Mouse (Mus musculus): ENCODE data around the gene Enc1.

The Enc1 gene

DNA sequence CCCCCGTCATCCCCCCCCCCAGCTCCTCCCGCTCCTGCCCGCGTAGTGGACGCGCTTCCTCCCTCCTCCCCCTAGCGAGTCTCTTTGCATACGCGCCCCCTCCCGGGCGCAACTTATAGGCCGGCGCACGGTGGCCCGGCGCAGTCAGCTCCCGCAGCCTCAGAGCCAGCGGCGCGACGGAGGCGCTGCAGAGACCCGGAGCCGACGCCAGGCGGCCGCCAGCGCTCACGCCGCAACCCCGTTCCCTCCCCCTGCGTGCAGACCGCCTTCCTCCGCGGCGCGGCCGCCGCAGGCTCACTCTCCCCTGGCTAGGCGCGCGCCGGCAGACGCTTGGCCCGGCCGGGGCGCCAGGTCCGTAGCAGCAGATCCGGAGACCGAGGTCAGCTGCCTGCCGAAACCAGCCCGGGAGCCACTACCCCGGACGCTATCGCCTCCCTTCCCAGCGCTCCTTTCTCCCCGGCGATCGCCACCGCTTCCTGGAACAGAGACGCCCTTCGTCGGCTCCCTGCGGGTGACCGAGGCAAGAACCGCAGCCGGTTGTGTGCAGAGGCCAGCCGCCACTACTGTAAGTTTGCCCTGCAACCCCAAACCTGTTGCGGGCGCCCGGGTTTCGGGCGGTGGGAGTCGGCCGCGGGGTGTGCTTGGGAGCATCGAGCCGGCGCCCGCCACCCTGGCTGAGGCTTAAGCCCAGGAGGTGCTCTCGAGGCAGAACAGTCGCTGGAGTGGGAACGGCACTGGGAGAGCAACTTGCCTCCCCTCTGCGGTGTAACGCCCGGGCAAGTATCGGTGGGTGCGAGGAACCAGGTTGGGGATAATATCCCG is at the start of gene Enc1:
Gene Enc1 (plus strand): TSS at position 141 of the 822 bp plus-strand sequence.
- peak; percentile 97 for DNase-seq (ENCODE audit: inconsistent ontology term)

DNA sequence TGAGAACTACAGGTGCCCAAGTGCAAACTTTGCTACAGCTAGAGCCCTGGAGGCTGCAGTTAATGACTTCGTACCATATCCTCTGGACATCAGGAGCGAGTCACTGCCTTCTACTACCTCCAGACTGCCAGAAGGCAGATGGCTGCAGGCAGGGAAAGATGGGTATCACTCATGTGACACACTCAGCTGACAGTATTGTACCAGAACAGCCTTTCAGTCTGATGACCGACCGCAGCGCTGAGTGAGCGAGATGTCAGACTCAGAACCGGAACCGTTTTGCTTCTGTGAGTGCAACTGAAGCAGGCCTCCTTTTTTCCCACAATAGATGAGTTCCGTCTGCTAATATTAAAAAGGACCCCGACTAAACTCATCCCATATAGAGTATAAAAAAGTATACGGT is 48.3 kb upstream of the Enc1 start:
- DNase-seq (ENCODE audit: inconsistent ontology term) = no peak

DNA sequence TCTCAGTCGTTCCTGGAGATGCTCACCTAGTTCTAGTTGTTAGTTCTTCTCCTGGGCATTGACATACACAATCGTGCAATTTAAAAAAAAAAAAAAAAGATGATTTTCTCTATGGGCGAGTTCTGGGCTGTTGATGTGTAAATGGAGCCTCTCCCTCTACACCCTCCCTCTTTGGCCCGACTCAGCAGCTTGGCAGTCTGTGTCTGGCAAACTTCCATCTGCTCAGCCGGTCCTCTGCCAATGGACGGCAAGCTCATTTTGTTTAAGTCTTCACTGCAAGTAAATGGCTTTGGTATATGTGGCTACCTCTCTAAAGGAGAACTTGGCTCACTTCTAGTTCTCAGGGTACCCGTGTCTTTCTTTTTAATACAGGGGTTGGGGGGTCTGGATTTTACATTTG is 47.5 kb upstream of the Enc1 start:
- peak; percentile 37 for DNase-seq (ENCODE audit: inconsistent ontology term)

DNA sequence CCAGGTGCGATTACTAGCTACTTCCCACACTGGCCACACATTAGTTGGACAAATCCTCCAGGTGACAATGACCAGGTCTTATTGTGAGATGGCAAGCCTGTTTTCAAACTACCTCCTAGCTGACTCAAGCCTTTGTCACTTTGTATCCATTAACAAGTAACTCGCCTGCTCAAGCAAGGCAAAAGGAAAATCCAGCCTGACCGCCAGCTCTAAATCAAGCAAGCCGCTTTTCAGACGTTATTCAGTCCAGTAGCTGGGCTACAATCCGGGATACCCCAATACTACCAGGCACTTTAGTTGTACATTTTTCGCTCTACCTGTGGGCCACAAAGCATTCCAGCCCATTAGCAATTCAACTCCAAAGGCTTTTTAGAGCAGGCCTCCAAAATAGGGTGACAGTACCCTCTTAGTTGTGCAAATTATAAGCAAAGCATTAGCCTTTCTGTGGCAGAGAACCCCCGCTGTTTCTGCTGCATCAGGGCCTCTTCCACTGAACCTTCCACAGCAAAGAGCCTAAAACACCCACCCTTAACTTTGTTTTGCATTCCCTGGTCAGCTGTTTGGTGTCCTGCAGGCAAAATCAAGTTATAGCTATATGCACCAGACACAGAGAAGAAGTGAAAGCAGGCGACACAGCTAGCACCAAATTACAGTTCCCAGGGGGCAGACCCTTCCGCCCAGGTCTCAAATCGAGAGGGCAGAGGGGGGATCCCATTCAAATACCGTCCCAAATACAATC is 44.5 kb upstream of the Enc1 start:
- no peak for DNase-seq (ENCODE audit: inconsistent ontology term)

DNA sequence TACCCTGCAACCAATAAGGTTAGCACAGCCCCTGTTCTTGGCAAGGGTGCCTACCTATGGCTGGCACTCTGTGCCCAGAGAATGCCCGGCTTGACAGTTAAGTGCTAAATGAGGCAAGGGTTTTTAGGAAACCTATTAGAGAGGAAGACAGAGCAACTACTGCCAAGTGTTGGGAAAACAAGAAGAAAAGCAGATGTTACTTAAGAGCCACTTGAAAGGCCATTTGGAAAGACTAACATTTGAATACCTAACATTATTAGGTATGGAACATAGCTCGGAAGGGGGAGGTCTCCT is 44.0 kb upstream of the Enc1 start:
- no peak for DNase-seq (ENCODE audit: inconsistent ontology term)

DNA sequence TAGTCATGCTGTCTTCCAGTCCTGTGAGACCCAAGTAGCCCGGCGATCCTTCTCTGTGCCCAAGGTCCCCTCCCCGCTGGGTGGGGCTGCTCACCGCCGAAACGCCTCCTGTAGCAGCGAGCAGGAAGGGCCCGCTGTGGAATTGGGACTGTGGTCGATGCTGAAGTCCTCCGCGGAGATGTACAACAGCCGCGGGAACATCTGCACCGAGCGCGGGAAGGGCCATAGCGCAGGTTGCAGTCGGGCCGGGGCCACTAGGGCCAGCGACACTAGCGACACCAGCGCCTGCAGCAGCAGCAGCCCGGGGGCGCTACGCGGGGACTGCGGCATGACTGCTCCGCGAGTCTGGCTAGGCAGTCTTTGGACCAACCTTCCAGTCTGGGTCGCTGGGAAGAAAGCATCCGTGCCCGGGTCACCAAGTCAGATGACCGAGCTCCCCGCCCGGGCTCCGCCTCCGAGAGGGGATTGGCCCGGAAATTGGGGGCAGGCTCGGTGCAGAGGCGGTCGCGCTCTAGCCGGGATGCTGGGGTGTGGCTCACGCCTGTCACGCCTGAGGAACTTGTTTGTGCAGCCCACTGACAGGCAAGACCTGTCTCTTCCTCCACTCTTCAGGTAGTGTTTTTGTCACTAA is 42.9 kb upstream of the Enc1 start, which contains the start of gene Hexb:
Gene Hexb (minus strand): TSS at position 426 of the 631 bp plus-strand sequence.
- peak; percentile 94 for DNase-seq (ENCODE audit: inconsistent ontology term)

DNA sequence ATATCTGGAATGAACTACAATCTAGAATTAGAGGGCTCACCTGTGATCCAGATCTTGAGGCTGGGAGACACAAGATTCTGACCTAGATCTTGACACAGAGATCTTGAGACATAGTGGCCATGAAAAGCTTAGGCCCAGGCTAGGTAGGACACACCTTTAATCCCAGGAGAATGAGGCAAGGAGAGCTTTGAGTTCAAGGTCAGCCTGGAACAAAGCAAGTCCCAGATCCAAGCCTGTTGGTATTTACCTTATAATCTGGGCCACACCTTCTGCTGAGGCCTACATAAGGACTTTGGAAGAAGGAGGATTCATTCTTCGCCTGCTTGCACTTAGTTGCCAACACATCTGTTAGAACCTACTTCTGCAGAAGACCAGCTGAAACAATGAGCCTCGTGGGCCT is 41.8 kb upstream of the Enc1 start:
- DNase-seq (ENCODE audit: inconsistent ontology term) = no peak

DNA sequence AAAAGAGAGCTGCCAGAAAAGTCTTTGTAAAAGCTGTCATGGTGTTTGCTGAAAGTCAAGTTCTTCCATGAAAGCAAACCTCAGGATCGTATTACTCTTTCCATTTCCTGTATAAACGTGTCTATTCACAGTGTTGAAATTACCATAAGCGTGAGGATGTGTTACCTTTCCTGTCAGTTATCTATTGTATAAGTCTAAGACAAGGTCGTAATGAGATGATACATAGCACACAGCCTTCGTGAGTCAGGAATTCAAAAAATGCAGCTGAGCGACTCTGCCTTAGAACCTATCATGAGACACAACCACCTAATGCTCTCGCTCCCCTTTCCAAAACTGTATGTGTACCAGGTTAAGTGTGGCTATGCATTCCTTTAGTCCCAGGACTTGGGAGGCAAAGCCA is 39.8 kb upstream of the Enc1 start:
- no peak for DNase-seq (ENCODE audit: inconsistent ontology term)

DNA sequence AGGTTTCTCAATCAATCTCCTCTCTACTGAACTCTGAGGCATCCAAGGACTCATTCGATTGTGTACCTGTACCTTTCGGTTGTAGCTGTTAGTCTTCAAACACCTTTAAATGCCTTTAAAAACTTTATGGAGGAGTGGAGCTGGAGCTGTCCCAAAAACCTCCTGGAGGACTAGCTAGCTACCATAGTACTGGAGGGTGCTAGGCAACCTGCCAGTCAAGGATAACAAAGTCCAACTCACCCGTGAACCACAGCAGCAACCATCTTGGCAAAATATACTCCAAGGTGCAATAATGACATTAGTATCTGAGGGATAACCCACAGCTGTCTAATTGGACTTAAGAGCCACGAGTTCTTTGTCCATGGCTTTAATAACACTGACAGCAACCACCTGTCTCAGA is 39.0 kb upstream of the Enc1 start:
- no peak for DNase-seq (ENCODE audit: inconsistent ontology term)

DNA sequence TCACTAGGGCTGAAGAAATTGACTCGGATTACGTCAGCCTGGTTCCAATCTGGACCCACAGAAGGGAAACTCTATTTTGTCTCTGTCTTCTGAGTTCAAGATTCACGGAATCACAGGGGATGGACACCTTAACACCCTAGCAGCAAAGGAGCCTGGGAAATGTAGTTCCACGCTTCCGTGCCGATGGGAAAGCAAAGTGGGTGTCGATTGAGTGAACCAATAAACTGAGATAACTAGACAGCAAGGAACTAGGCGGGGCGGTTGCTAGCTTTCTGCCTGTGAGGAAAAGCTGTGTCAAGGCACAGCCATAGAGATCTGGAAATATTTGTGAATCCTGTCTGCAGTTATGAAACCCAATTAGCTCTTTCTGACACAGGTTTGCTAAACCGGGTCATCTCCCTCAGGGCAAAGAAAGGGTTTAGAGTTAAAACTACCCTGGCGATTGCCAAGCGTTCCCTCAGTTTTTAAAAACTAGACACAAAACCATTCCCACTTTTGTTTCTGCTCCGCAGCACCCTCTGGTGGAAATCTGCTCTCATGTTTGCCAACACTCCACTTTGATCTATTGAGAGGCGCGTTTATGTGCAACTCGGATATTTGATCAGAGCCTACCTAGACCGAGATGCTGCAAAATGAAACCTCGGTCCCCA is 35.7 kb upstream of the Enc1 start:
- peak; percentile 91 for DNase-seq (ENCODE audit: inconsistent ontology term)

DNA sequence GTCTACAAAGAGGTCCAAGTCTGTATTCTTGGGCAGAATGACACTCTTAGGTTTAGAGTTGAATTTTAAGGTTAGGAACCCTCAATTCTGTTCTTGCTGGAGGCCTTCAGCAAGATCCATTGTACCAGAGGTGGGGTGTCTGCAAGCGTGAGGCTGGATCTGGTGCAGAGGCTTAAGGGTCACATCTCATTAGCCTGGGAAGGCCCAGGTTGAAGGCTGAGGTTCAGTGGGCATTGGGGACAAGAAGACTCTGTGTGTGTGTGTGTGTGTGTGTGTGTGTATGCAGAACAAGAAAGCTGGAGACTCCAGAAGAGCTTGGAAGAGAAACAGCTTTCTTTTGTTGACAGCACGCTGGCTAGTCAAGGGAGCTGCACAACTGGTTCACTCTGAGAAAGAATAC is 34.9 kb upstream of the Enc1 start:
- DNase-seq (ENCODE audit: inconsistent ontology term) = no peak

DNA sequence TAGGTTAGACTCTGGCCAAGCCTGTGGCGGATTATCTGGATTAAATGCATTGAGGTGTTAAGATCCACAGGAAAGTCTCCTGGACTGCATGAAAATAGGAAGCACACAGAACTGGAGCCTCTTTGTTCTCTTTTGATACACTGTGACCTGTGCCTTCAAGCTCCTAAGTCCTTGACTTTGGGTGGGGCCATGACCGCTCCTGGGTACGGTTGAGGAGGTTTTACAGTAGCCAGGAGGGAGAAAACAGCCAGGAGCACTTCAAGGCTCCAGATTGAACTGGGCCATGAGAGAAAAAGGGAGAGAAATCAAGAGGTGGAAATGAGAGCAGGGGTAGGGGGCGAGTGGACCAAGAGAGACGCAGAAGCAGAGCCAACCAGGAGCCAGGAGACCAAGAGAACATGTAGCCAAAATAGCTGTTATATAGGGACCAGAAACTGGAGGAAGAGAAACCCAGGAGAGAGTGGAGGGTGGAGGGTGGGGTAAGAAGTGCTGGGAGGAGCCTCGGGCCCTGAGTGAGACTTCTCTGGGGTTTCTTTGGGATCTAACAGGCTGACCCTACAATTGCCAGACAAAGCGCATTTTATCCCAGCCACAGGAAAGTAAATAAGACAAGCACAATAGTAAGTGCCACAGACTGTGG is 33.3 kb upstream of the Enc1 start:
- no peak for DNase-seq (ENCODE audit: inconsistent ontology term)

DNA sequence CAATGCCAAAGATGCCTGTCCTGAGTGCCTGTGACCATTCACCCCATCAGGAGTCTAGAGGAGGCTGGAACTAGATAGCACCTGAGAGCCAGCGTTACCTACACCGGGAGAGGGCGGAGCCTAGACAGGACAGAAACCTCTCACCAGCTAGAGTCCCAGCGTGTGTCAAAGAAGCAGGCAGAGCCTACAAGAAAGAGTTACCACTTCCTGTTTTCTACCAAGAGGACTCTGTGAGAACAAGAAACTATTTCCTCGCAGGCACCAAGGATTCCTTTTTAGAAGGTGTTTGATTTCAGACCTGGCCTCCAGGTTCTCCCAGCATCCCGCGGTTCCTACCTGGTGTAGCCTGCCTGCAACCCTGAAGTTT is 32.8 kb upstream of the Enc1 start:
- no peak for DNase-seq (ENCODE audit: inconsistent ontology term)

DNA sequence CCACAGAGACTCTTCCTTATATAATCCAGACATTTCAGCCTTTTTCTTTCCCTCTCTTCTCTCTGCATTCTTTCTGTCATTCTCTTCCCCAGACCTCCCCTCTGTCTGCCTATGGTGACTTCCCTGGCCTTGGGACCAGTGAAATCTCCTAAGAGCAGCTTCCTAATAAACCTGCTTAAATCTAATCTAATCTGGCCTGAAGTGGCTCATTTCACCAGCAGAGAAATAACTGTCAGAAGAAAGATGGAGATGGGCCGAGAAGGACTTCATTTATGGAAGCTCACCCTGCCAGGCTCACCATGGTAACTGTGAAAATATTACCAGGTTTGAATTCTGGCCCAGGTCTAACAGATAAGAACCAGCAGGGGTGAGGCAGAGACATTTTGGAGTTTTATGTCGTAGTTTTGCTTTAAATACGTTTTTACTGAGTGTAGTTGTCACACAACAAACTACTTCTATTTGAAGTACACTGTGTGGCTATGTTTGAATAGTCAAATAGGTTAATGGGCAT is 32.4 kb upstream of the Enc1 start:
- no peak for DNase-seq (ENCODE audit: inconsistent ontology term)

DNA sequence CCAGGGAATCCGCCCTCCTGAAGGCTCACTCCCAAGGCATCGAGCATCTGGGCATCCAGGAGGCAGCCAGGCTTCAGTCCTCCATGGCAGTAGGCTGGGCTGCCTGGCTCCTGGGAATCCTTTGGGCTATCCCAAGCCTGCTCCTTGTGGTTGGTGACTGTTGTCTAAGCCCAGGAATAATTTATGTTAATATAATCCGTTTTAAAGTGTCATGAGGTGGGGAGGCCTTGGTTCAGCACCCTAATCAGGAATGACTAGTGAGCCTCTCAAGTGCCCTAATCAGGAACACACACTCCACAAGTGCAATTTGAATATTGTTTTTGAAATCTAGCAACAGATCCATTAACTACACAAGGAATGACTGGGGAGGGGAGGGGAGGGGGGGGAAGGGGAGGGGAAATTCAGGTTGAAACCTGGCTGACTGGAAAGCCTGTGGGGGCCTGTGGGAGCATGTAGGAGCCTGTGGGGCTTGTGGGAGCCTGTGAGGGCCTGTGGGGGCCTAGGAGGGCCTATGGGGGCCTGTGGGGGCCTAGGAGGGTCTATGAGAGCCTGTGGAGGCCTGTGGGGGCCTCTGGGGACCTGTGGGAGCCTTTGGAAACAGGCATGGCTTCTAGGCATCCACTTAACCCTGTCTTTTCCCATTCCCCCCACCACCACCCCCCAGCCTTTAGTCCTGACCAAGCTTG is 26.2 kb upstream of the Enc1 start:
- no peak for DNase-seq (ENCODE audit: inconsistent ontology term)

DNA sequence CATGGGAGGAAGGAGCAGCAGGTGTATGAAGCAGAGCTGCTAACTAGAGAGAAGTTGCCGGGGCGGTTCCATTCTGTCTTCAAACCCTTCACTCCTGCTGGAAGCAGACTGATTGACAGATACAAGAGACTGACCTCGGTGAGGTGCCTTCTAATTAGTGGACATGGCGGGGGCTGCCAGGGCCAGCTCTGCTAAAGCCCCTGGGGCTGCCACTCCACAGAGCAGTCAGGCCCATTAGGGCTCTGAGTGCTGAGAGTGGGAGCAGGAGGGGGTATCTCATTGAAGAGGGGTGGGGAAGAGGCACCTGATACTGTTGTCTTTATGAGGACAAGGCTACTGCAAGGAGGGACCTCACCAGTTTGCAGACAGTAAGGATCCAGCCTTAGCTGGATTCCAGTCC is 25.3 kb upstream of the Enc1 start:
- no peak for DNase-seq (ENCODE audit: inconsistent ontology term)

DNA sequence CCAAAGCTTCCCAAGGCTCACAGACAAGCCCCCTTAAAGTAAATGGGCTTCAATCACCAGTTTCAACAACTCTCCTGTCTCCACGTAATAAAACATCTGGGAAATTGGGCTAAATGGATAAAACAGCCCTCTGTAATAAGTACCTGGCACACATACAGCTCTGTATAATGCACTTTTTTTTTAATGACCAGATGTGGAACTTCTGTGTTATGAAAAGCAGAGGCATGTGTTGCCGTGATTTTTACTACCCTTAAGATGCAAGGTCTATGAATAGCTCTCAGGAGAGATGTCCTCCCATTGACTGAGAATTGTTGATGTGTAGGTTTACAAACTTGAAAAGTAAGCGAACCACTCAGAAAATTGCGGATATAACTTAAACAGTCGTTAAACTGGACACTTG is 24.7 kb upstream of the Enc1 start:
- no peak for DNase-seq (ENCODE audit: inconsistent ontology term)

DNA sequence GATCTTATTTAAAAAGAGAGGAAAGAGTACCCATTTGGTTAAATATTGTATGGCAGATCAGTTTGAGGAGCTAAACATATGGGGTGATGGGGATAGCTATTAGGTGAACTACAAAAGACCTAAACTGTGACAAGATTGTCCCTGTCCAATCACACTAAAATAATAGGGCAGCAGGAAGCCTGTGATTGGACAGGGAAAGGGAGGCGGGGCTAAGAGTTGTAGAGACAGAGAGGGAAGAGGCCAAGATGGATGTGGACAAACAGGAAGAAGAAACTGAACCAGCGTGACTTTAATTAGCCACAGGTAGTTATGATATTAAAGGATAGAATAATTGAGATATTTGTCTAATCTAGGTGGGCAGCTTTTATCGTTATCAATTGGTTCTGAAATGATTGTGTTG is 20.9 kb upstream of the Enc1 start:
- DNase-seq (ENCODE audit: inconsistent ontology term) = no peak

DNA sequence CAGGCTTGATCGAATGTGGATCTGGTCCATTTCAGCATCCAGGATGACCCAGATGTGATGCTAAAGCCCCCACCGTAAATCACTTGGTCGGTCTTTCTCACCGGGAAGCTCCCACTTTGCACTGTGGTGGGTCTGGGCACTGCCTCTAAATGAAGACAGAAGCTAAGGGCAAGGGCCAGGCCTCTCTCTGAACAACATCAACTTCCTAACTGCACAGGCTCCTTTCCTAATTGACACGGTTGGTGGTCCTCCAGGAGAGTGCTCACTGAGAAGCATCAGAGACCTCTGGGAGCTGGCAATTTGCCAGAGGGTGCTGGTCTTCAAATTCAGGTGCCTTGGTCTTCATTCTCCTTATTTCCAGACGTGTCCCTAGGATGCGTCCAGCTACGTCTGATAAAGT is 17.0 kb upstream of the Enc1 start:
- DNase-seq (ENCODE audit: inconsistent ontology term) = no peak

DNA sequence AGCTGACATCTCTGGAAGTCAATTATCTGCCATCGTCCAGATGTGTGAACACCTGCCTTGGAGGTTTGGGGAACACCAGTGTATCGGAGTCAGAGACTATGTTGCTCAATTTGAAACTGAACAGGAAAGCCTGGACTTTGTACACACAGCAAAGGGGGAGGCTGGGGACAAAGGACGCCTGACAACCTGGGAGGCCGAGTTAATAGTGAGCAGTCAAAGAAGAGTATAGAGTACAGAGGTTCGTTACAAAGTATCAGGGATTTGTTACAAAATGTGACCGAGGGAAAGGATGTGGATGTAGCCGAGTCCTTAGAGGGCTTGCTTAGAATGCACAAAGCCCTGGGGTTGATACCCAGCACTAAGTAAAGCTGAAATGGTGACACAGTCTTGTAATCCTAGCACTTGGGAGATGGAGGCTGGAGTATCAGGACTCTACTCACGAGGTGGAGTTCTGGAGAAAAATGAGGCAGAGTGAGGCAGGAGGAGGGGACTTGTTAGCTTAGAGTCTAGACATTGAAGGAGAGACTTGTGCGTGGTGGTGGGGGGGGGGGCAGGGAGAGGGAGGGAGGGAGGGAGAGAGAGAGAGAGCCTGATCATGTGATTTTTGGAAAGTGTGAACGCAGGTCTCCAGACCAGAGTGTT is 16.4 kb upstream of the Enc1 start:
- DNase-seq (ENCODE audit: inconsistent ontology term) = no peak

DNA sequence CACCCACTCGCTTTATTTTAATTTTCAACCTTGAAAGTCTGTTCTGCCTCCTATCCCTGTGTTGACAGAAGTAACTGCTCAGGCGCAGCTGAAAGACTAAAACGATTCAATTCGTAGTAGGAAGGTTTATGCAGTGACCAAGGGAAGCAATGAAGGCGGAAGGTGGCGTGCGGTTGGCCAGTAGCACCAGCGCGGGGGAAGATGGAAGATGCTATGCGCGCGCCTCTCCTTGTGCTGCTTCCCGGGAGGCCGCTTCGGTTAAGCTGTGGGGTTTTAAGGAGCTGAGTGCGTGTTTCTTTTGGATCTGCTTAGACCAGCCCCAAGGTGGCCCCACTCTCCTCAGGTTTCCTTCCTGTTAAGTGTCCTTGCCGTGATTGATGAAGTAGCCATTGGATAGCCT is 15.8 kb upstream of the Enc1 start:
- DNase-seq (ENCODE audit: inconsistent ontology term) = no peak

Measured in Muller cell, postnatal 12 days (primary cell).